Mouse (Mus musculus): Measurements from ENCODE around the gene Pla2g15. TPM values are rescaled to one million over a fixed set of nuclear protein-coding genes. Genes with fewer than 3 reads are reported as not detected.
A peak's percentile ranks its signal among the peaks of the same experiment; 100 is the strongest.

Pla2g15 gene
- total RNA-seq, 2 experiments from 2014 or later = 4.7 to 6.6 TPM

DNA sequence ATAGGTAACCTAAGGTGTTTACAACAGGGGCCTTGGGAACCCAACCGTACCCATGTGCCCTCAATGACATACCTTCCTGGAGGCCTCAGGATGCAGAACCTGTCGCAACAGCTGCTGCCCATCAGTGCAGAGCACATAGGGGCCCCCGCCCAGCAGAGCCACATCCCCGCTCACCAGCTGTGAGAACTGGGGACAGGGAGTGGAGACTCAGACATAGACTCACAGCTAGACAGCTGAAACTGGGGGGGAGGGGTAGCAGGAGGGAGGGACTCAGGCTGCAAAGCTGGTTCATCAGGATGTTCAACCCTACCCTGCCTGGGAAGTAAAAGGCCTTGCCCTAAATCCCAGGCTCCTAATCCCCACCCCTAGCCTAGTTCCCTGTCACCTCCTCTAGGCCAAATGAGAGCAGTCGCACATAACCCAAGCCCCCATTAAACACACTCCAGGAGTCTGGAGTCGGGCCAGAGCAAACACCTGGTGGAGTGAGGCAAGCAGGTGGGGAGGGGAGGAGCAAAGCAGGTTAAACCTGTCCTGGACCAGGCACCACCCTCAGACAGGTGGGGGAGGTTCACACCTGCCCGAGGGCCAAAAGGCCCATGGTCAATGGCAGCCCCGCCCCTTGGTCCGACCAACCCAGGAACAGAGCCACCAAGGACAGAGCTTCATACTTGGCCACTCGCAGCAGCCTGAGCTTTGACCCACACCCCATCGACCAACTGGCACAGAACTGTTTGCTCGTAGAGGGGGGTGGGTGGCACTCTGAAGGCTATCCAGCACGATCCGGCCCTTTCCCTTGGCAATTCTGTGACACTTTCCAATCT is 15.2 kb upstream of the Pla2g15 start:
- no peak for DNase-seq

DNA sequence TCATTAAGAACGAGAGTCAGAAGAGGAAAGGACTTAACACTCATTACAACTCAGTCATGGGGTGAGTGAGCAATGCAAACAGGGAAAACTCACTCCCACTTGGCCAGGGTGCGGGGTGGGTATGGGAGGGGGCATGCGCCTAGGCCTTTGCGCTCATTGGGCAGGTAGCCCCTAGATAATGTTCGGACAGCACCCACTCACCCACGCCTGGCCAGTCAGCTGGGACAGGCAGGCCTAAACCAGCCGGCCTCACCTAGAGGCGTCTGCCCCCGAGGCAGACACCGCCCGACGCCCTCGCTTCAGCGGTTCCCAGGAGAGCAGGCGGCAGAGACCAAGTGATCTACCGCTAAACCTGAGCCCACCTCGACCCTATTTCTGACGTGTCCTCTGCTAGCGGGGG is 14.5 kb upstream of the Pla2g15 start:
- no peak for DNase-seq

DNA sequence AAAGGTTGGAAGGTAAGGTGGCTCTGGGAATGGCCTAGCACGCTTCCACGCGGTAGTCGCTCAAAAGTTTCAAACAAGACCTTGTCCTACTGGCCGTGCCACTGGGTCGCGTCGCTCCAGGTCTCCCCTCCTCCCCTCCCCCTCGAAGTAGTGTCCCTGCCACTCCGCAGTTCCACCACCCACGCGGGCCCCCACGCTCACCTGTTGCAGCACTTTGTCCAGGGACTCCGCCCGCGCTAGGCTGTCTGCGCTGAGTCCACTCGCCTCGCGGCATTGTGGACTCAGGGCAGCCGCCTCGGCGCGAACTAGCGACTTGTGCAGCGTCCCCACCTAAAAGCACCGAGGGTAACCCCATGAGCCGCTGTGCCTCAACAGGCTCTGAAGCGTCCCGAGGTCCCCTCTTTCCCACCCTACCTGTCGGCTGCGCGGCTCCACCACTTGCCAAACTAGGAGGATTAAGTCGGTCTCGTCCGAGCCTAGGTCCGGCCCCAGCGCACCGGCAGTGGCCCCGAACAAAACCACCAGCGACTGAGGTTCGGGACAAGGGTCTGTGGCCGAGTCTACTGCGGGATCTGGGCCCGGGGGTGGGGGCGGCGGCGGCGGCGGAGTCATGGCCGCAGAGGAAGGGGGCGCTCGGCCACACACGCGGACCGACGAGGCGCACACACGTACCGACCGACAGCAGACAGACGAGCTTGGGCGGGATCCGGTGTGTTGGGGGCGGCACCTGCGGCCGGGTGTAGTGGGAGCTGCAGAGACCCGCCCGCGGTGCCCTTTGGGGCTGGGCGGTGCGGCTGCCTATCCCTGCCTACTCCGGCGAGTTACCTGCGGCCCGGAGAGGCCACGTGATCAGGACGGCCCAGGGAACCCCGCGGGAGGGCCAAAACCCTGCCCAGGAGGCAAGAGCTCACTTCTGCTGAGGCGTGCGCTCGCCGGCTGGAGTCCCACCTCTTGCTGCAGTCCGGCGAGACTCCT is 13.8 kb upstream of the Pla2g15 start, which contains the start of gene Esrp2:
TSS of gene Esrp2 (minus strand) at position 819 of the 975 bp plus-strand sequence.
- DNase-seq = peak; percentile 37

DNA sequence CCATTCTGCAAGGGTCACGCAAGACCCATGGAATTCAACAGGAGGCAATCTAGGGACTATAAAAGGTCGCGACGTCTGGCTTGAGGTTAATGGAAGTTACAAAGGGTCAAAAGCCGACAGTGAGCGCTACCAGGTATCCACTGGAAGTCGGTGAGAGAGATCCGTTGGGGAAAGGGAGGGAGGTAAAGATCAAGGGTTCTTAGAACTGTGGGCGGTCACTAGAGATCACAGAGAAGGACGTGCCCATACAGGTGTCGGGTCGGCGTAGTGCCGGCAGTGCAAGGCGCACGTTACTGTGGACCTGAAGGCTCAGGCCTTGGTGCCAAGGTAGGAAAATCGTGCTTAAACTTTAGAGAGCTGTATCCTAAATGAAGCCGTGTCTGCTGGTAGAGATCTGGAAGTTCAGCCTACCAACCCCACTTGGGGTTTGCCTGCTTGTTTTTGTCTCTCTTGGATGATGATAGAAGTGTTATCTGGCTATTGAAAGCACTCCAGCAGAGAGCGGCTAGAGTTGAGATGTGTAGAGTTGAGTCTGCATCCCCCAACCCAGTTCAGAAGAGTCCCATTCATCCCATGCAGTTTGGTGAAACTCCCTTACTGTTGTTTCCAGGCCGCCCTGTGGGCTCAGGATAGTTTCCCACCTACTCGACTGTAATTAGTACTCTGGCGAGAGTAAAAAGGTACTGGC is 12.8 kb upstream of the Pla2g15 start:
- no peak for DNase-seq

DNA sequence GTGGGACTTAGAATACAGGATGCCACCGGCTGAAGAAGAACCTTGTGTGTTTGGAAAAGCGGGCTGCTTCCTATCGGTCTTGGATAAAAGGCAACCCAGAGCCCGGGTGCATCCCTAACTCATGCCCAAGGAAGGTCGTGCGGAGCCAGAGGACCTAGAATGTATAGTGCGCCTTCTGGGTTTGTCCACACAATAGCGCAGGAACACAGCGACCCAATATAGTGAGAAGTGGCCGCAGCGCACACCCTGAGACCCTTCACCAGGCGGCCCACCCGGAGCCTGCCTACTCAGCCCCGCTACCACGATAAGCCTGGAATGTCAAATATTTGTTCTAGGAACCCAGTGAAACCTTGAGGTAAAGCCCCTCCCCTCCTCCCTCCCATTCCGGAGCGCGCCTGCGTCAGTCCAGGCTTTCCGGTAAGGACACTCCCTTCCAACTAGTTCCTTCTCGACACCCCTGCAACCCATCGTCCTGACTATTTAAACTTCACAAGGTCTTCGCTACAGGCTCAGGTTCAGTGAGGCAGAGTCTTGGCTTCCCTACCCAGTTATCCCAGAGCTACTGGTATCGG is 12.2 kb upstream of the Pla2g15 start:
- DNase-seq = no peak

DNA sequence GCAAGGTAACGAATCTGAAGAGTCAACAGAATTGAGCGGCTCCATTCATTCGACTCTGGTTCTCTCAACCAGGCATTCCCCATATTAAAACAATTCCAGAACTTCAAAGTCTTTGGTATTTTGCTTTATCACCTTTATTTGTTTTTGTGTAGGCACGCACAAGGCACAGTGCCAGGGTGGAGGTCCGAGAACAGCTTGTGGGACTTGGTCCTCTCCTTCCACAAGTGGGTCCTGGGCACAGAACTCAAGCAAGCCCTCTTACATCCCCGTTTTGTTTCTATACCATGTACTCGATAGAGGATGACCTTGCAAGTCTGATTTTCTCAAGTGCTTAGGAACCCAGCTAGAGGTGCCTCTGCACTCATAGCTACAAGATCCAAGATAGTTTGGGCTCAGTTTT is 11.6 kb upstream of the Pla2g15 start:
- DNase-seq = no peak

DNA sequence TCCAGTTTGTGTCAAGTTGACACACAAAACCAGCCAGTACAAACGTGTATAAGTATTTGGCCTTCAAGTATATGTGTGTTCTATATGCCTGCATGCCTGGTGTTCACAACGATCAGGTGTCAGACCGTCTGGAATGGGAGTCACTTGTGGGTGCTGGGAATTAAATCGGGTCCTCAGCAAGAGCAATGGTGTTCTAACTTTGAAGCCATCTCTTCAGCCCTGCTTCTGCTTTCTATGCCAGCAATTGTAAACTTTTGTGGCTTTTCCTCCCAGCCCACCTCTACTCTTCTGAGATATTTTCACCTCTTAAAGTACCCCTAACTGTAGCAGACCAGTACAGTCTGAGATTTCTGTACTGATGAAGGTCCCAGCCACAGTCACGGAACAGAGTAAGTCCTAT is 10.0 kb upstream of the Pla2g15 start:
- no peak for DNase-seq

DNA sequence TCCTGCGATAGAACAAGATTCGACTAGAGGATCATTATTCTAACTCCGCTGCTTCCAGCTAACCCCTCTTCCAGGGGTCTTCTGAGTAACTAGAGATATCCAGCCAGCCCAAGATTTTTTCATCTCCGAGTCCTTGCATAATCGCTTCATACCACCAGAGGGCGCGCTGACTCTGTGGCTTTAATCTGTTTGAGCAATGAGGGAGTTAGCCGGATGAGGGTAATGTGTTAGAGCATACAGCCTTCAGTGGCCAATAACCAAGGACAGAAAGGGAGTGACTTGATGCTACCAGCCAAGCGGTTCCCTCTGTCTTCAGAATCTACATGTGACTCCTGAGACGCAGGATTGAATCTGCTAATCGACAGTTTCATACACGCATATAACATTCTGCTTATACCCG is 9.4 kb upstream of the Pla2g15 start:
- DNase-seq = peak; percentile 83

DNA sequence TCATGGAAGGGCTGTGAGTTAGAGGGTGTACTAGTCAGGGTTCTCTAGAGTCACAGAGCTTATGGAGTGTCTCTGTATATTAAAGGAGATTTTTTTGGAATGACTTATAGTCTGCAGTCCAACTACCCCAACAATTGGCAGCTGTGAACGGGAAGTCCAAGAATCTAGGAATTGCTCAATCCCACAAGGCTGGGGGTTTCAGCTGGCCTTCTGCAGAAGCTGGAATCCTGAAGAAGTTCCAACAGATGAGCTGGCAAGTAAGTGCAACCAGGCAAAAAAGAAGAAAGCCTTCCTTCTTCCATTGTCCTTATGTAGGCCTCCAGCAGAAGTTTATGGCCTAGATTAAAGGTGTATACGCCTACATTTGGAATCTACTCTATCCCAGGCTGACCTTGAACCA is 4.9 kb upstream of the Pla2g15 start:
- no peak for DNase-seq

DNA sequence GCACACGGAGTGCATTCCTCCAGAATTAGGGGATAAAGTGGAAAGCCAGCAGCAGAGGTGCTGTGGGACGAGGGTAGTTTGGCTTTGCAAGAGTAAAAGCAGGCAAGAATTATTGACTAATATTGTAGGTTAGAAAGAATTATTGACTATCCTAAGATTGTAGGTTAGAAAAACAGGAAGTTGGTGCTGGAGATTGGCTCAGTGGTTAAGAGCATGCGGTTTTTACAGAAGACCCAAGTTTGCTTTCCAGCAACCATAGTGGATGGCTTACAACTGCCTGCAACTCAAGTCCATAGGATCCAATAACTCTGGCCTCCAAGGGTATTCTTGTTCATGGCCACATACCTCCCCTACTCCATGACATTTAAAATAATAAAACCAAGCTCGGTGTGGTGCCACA is 4.2 kb upstream of the Pla2g15 start:
- DNase-seq = no peak

DNA sequence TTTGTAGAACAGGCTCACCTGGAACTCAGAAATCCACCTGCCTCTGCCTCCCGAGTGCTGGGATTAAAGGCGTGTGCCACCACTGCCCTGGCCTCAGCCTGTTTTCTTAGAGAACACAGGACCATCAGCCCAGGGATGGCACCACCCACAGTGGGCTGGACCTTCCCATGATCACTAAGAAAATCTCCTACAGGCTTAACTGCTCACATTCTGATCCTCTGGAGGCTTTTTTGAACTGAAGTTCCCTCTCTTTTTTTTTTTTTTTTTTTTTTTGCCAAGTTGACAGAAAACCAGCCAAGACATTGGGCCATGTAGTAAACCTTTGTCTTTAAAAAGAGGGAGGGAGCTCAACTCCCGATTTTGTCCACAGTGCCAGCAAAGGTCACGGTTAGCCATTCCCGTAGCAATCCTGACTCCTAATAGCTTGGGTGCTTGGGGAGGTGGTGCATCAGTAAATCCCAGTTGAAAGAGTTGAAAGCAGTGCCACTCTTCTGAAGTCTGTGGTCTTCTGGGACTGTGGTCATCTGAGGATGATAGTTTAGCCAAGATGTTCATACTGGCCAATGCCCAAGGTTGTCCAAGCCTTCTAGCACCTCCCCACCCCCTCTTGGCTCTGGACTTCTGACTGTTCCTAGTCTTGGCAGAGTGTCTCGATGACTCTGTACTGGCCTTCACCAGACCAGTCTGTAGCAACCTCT is 2.2 kb upstream of the Pla2g15 start:
- DNase-seq = no peak

DNA sequence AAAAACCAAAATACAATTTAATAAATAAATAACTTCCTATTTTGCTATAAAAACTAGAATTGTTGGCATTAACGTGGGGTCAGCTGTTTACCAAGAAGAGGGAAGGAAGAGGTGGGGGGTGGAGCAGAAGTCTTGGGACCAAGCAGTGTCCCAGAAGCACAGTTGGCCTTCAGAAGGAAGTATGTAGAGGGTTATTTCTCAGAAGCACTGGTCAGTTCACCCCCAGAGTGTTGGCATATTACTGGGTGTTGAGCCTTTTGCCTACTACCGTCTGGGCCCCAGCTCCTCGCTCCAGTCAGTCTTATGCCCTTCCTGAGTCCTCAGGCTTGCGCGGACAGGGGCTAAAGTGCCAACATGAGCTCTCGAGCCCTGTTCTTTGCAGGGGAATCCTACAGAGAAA is 1.2 kb upstream of the Pla2g15 start:
- no peak for DNase-seq

DNA sequence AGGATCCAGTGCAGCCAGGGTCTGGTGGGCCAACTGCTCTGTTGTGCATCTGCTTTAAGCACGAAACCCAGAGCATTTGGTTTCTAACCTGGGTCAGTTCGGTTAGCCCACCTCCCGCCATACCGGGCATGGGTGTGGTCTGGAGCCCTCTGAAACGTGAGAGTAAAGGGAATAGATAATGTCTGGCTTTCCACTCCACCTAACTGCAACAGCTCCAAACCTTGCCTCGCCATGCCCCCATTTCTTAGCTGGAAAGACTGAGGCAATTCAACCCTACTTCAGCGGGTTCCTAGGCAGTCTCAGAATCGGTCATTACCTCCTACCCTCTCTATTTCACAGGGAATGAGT is 428 bp downstream of the Pla2g15 start:
- DNase-seq = no peak

DNA sequence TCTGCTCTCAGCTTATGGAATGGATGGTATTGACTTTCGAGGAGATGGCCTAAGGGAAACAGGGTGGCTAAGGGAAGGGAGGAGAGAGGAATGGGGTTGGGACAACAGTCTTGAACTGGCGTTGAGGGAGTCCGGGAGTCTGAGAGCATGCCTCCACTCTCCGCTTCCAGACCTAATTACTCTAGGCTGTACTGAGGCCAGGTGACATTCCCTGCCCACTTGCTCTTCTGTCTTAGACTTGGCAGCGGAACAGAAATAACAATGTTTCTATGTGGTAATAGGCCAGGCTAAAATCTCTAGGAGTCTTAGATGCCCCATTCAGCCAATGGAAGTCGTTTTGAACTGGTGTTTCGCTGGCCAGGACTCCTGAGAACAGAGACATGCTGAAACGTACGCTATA is 842 bp downstream of the Pla2g15 start:
- DNase-seq = no peak

DNA sequence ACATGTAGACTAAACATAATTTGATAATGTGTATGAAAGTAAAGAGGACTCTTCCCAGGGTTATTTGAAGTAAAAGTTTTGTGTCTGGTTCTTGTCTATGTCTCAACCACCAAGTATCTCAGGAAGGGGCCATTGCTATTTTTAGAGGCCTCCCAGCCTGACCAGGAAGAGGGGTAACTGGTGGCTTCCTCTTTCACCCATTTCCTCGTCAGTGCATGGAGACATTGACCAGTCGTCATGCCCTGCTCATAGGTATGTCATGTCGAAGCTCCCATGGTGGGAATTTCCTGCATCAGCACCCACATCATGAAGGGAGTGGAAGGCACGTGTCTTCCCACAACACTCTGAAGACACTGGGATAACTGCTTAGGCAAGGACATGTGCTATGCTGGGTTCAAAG is 2.7 kb downstream of the Pla2g15 start:
- DNase-seq = no peak

DNA sequence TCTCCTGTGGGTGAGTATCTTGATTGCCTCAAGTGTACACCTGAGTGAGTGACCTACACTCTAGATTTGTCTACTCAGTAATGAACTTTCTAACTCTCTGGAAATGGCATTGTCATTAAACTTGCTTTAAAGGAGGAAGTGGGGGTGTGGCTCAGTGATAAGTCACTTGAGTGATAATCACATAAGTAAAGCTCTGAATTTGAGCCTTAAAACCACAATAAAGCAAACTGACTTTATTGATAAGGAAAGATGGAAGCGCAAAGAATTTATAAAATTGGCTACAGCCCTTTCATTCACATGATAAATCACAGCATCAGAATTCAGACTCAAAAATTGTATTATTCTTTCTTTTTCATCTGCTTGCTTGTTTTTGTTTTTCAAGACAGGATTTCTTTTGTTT is 7.2 kb downstream of the Pla2g15 start:
- DNase-seq = no peak

DNA sequence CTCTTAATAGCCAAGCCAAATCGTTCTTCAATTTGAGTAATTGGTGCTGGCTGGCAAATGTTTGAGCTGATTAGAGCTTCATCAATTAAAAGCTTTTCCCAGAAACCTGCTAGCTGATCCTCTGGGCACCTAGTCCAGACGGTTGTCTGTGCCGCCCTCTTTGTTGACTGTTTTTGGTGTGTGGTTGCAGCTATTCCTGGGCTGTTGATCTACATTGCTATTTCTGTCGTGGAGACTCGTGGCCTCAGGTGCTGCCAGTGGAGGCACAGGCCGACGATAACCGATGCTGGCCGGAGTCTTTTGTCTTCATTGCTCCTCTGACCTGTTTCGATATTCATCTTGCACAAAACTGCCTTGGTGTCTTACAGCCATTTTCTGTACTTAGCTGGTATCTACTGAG is 8.2 kb downstream of the Pla2g15 start:
- DNase-seq = no peak

DNA sequence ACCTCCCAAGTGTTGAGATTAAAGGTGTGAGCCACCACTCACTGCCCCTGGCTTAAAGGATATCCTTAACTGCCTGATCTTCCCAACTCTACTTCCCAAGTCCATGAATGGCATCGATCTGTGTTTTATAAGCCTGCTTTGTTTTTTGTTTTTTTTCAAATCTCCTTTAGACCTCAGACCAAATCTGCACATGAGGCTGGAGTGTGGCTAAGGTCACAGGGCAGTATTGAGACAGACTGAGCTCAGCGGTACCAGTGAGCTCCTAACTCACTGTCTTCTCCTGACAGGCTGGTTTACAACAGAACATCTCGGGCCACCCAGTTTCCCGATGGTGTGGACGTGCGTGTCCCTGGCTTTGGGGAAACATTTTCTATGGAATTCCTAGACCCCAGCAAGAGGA is 9.7 kb downstream of the Pla2g15 start:
- no peak for DNase-seq

DNA sequence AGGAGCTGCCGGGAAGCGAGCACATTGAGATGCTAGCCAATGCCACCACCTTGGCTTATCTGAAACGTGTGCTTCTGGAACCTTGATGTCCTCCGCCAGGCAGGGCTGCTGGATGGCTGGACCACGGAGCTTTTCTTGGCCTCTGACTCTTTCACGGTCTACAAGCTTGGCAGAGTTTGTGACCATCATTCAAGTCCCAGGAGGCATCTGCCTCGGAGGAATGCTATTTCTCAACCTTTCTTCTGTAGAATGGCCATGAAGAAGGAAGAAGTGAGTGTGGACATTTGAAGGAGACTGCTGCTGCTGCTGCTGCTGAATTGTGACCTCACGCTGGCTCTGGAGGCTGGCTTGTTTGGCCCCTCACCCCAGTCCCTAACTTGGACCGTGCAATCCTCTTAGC is 13.1 kb downstream of the Pla2g15 start:
- DNase-seq = no peak

DNA sequence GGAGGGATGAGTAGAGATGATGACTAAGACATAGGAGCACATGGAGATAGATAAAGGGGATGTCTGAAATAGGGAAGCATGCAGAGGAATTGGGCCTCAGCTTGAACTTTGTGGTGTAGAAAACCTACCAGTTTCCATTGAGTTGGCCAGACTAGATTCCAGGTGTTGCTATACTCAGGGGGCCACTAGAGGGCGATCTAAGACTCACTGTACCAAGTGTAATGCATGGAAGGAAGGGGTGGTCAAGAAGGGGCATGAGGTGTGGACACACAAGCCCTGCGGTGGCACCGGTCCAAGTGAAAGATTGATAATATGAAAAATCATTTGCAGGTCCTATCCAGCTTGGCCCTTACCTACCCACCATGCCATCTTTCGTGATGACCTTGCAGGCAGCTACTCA is 15.3 kb downstream of the Pla2g15 start:
- DNase-seq = peak; percentile 69

DNA sequence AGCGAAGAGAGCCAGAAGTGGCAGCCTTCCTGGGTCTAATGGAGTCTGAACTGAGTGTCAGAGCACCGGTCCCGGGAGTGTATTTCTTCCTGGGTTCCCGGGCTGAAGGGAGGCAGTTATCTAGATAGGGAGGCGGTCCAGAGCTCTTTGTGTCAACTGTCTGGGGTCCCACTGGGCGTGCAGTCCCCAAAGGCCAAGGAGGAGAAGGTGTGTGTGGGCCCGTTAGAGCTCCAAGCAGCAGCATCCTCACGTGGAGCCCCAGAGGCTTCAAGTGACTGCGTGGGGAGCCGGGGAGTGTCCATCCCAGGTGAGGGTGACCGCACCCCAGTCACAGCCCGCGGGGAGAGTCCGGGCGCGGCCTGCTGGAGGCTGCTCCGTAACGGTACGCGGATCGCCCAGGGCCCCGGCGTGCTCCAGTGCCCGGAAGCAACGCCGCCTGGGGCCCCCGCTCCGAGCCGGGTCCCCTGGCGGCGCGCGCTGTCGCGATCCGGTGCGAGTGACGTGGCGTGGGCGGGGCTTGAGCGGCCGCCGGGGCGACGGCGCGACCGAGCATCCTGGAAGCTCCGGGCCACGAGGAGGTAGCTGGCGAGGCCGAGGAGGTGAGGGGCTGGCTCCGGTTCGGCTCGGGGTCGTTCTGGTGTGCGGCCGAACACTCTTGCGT is 18.3 kb downstream of the Pla2g15 start, which contains the start of gene Slc7a6:
TSS of gene Slc7a6 (plus strand) at position 502 of the 661 bp plus-strand sequence.
- peak; percentile 83 for DNase-seq

Data from gastrocnemius, postnatal 10 days (tissue).